Mouse (Mus musculus): ENCODE results near the gene Mrps34.

GRCm38 (mm10) chr17:24860076-24860475, 34.8 kb upstream of the Mrps34 start:
- no peak for TF ChIP-seq POLR2A (IDR thresholded peaks at IDR 0.05; ENCODE audit: borderline replicate concordance, insufficient read depth, low read length)
- TF ChIP-seq CTCF (IDR thresholded peaks at IDR 0.05; ENCODE audit: borderline replicate concordance, insufficient read depth, low read depth, low read length): no peak
